Mouse (Mus musculus) lung, embryonic 16.5 days (tissue): ENCODE measurements around the gene Crebrf. TPM values are rescaled to one million over a fixed set of nuclear protein-coding genes. Genes with fewer than 3 reads are reported as not detected.
A peak's percentile ranks its signal among the peaks of the same experiment; 100 is the strongest.

ENCODE experiments used
- ATAC-seq: fragments of 200-750 bp; cut with Nextera tagmentation; 2 replicates; pipeline ENCODE4 v1.8.0; 2017; ENCODE audit warnings: low read depth, mild to moderate bottlenecking, moderate library complexity
- H3K27ac ChIP-seq: fragments of 300-500 bp; sonication (generic); 2 replicates; pipeline ENCODE4 v1.5.1; 2014; ENCODE audit warnings: mild to moderate bottlenecking, control low read depth, low read length
- H3K27me3 ChIP-seq: fragments of 300-500 bp; sonication (generic); 2 replicates; pipeline ENCODE4 v1.6.1; 2014; ENCODE audit warnings: low read depth, low read length, mixed read lengths; ENCODE audit not compliant: control insufficient read depth, insufficient read depth
- H3K36me3 ChIP-seq: fragments of 300-500 bp; sonication (generic); 2 replicates; pipeline ENCODE4 v1.6.1; 2014; ENCODE audit warnings: low read length; ENCODE audit not compliant: control insufficient read depth, insufficient read depth
- H3K4me1 ChIP-seq: fragments of 300-500 bp; sonication (generic); replicated peaks from 2 replicates; pipeline ENCODE4 v1.6.1; 2014; ENCODE audit warnings: low read length, mixed read lengths; ENCODE audit not compliant: control insufficient read depth, insufficient read depth
- H3K4me2 ChIP-seq: fragments of 300-500 bp; sonication (generic); 2 replicates; pipeline ENCODE4 v1.6.1; 2014; ENCODE audit warnings: low read depth, low read length, control low read depth
- H3K4me3 ChIP-seq: fragments of 300-500 bp; sonication (generic); 2 replicates; pipeline ENCODE4 v1.5.1; 2014; ENCODE audit warnings: mild to moderate bottlenecking, low read length, control low read depth
- H3K9ac ChIP-seq: fragments of 300-500 bp; sonication (generic); 2 replicates; pipeline ENCODE4 v1.6.1; 2014; ENCODE audit warnings: low read length, control low read depth
- H3K9me3 ChIP-seq: fragments of 300-500 bp; sonication (generic); 2 replicates; pipeline ENCODE4 v1.6.1; 2016; ENCODE audit warnings: low read length; ENCODE audit not compliant: control insufficient read depth
- WGBS: fragments of 180-500 bp; shearing (Covaris S2); extraction: QIAGEN DNeasy Blood & Tissue Kit; methylation state at CpG from one replicate; pipeline ENCODE4 v1.1.7; 2014; 5-methylcytosine and 5-hydroxymethylcytosine counted together
- polyA plus RNA-seq: library from polyadenylated mRNA; unstranded; fragments of >200 nt; fragmentation: Nextera tagmentation; extraction: Ambion mirVana; gene quantifications from 2 replicates; pipeline ENCODE4 v1.2.1, GENCODE M21; 2015

The Crebrf gene
- polyA plus RNA-seq, 1 experiment from 2014 or later, result 8.9 TPM

DNA sequence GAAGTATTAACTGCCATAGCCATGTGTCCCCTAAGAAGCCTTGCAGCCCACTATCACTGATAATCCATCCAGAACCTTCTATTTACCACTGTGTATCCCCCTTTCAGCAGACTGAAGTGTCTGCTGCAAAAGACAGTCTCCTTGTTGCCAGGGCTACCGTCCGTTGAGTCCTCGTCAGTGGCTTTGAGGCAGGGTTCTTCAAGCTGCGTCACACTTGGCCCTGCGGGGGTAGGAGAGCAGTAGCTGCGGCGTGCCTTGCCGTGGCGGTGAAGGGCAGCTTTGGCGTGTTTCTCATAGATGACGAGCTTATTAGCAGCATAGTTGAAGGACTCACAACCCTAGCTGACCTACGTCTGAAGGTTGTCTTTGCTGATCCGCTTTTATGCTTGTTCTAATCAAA is 13.9 kb upstream of the Crebrf start:
- H3K9ac ChIP-seq, result no peak overlapping the region
- H3K4me2 ChIP-seq, result no peak overlapping the region
- no peaks in the 10 kb centered on the region for H3K27me3 ChIP-seq
- H3K9me3 ChIP-seq, result no peaks in the 10 kb centered on the region
- H3K36me3 ChIP-seq, result peaks cover 4% of the 10 kb centered on the region
- no peak overlapping the region for H3K27ac ChIP-seq
- WGBS, result 79% methylated on average over 13 of the region's 13 CpGs
- no peaks in the 10 kb centered on the region for H3K4me1 ChIP-seq
- H3K4me3 ChIP-seq, result no peak overlapping the region
- ATAC-seq, result no peak

DNA sequence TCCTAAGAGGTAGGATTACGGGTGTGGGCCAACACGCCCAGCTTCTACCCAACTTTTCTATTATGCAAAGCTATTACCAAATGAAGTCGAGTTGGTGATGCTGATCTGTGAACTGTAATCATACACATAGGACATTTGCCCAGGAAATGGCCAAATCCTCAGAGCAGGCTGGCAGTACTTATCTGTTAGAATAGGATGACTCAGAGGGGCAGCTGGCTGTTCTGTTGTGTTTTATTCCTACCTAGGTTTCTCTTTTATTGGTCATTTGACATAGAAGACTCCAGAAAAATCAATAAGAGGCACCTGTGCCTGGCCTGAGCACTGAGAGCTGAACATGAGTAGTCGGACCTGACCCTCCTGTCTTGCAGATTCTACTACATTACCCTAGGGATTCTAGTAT is 12.8 kb upstream of the Crebrf start:
- H3K9me3 ChIP-seq, result no peaks in the 10 kb centered on the region
- no peak overlapping the region for H3K27ac ChIP-seq
- no peaks in the 10 kb centered on the region for H3K4me1 ChIP-seq
- no peaks in the 10 kb centered on the region for H3K27me3 ChIP-seq
- no peak overlapping the region for H3K4me2 ChIP-seq
- H3K4me3 ChIP-seq, result no peak overlapping the region
- peaks cover 3% of the 10 kb centered on the region; the same call in 1 of the 2 replicates for H3K36me3 ChIP-seq
- ATAC-seq, result no peak
- H3K9ac ChIP-seq, result no peak overlapping the region
- 86% methylated on average over 4 of the region's 4 CpGs for WGBS

DNA sequence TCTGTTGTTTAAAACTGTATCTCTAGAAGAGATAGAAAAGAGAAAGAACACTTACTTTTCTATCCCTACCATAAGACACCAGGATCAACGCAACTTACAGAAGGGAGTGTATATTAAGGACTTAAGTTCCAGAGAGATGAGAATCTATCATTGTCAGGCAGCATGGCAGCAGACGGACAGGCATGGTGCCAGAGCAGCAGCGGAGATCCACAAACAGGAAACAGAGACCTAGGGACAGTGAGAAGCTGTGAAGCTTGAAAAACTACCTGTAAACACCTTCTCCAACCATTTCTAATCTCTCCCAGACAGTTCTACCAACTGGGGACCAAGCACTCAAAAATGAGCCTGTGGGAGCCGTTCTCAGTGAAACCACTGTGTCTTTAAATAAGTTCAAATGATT is 11.8 kb upstream of the Crebrf start:
- H3K4me1 ChIP-seq, result no peaks in the 10 kb centered on the region

DNA sequence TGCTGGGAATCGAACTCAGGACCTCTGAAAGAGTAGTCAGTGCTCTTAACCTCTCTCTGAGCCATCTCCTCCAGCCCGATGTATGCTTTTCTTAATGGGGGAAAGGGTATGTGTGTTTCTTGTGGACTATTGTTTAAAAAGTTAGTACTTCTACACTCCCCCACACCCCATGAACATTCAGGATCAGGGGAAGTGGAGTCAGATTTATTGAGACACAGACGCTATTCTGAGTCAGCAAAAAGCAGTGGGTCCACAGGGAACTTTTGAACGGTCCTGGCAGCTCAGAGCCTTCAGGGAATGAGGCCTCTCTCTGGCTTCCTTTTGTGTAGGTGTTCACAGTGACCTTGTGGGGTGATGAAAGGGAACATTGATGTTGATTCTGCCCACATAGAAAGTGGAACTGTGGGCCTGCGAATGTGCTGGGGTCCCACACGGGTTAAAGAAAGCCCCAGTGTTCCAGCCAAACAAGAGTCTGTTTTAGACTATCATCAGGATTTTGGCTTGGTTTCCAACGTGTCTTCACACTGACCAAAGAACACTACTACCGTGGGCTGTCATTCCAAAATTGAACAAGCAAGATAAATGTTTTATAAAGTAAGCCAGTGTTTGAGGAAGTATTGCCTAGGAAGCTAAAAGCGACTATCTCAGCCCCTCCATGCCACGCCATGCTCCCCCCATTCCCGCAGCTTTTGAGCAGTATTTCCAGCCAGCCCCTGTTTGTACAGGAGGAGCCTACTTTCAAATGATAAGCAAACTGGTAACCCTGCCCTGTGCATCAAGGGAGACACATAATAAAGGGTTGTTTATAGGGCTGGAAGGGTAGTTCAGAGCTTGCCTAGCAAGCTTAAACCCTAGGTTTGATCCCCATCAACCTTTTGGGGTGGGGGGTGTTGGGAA is 9.7 kb upstream of the Crebrf start:
- H3K27ac ChIP-seq, result no peak overlapping the region
- H3K4me2 ChIP-seq, result no peak overlapping the region
- H3K27me3 ChIP-seq, result no peaks in the 10 kb centered on the region
- no peak overlapping the region for H3K4me3 ChIP-seq
- no peak overlapping the region for H3K9ac ChIP-seq
- 61% methylated on average over 11 of the region's 11 CpGs for WGBS
- no peaks in the 10 kb centered on the region for H3K36me3 ChIP-seq
- no peak for ATAC-seq
- no peaks in the 10 kb centered on the region for H3K4me1 ChIP-seq
- no peaks in the 10 kb centered on the region for H3K9me3 ChIP-seq

More for the DNA sequence above, 11.8 kb upstream of the Crebrf start:
- Histone ChIP-seq H3K9me3 (no peaks in the 10 kb centered on the region), H3K4me2 (no peak overlapping the region), H3K9ac (no peak overlapping the region), H3K4me3 (no peak overlapping the region), H3K27me3 (no peaks in the 10 kb centered on the region), H3K36me3 (no peaks in the 10 kb centered on the region; the same call in 1 of the 2 replicates), H3K27ac (no peak overlapping the region)
- no peak for ATAC-seq
- 66% methylated on average over 4 of the region's 4 CpGs for WGBS

DNA sequence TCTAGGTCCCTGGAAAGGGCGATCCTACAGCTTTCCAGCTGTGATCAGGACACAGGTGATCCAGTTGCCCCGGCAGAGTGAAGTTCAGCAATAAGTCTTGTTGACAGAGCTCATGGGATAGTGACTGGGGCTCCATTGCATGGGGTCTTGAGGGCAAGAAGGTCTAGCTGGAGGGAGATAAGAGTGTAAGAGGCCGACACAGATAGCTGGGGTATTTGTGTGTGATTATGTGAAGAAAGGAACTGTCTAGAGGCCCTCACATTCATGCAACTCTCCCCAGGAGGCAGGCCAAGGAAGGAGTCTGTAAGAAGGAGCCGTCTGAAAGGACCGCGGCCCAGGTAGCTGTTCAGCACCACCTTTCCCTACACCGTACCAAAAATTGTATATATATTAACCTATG is 8.4 kb upstream of the Crebrf start:
- WGBS, result 53% methylated on average over 7 of the region's 7 CpGs
- H3K27me3 ChIP-seq, result no peaks in the 10 kb centered on the region
- no peak overlapping the region for H3K27ac ChIP-seq
- no peaks in the 10 kb centered on the region for H3K9me3 ChIP-seq
- H3K9ac ChIP-seq, result no peak overlapping the region
- H3K4me1 ChIP-seq, result no peaks in the 10 kb centered on the region
- ATAC-seq, result no peak
- no peak overlapping the region for H3K4me2 ChIP-seq
- H3K4me3 ChIP-seq, result no peak overlapping the region
- no peaks in the 10 kb centered on the region for H3K36me3 ChIP-seq

DNA sequence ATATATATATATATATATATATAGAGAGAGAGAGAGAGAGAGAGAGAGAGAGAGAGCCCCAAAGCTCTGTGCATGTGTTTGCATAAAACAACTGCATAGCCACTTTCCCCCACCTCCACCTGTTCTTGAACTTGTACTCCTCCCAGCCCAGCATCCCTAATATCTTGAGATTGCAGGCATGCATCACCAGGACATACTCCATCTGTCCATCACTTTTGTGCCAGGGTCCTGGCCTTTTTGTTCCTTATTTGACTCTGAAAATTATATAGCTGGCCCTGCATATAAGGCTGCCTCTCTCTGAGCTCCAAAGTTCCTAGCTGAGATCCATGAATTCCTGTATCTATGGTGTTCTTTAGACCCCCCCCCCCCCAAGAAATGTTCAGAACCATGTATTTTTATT is 7.0 kb upstream of the Crebrf start:
- H3K4me2 ChIP-seq, result no peak overlapping the region
- H3K9me3 ChIP-seq, result no peaks in the 10 kb centered on the region
- no peak for ATAC-seq
- H3K36me3 ChIP-seq, result no peaks in the 10 kb centered on the region
- no peak overlapping the region for H3K27ac ChIP-seq
- no peaks in the 10 kb centered on the region for H3K4me1 ChIP-seq
- no peaks in the 10 kb centered on the region for H3K27me3 ChIP-seq
- no peak overlapping the region for H3K4me3 ChIP-seq
- H3K9ac ChIP-seq, result no peak overlapping the region

DNA sequence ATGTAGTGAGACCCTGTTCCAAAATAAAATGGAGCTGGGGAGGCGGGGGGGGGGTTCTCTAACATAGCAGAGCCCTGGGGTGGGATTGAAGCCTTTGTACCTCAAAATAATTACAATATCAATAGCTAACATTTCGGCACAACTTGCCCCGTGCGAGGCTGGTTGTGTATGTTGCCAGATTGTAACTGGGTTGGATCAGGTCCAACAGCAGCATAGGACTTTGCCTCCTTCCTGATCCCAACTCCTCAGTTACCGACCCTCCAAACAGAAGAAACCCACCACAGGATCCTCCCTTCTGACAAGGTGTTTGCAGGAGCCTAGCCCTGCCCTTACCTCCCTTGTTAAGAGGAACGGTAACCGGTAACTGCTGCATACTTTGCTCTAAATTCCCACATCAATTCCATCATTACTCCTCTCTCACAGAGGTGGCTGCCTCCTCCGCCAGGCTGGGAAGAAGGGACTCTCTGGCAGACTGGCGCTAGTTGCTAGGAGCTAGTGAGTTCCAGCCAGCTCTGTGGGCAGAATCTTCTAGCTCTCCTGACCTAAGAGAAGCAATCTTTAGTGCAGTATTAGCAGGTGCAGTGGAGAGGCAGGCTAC is 6.4 kb upstream of the Crebrf start:
- Histone ChIP-seq H3K36me3 (no peaks in the 10 kb centered on the region), H3K9me3 (no peaks in the 10 kb centered on the region), H3K4me1 (no peaks in the 10 kb centered on the region), H3K4me2 (no peak overlapping the region), H3K27ac (no peak overlapping the region), H3K4me3 (no peak overlapping the region), H3K27me3 (no peaks in the 10 kb centered on the region), H3K9ac (no peak overlapping the region)
- ATAC-seq, result no peak
- 48% methylated on average over 9 of the region's 9 CpGs for WGBS

DNA sequence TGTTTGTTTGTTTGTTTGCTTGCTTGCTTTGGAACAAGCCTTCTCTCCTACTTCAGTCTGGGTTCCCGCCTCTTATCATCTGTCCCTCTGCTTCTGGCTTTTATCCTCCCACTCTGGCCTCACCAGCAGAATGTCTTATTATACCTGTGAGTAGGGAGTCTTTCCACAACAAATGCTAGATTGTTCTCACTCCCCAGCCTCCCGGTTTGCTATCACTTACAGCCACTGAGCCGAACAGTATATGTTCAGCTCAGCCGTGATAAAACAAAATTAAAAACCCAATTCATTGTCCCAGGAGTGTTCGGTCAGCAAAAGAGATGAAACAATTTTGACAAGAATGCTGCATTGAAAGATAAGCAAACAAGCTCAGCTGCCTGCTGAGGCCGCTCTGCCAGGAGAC is 5.4 kb upstream of the Crebrf start:
- no peak for ATAC-seq
- no peak overlapping the region for H3K4me2 ChIP-seq
- H3K27me3 ChIP-seq, result no peaks in the 10 kb centered on the region
- H3K36me3 ChIP-seq, result no peaks in the 10 kb centered on the region
- no peaks in the 10 kb centered on the region for H3K4me1 ChIP-seq
- H3K4me3 ChIP-seq, result no peak overlapping the region
- H3K27ac ChIP-seq, result no peak overlapping the region
- H3K9me3 ChIP-seq, result no peaks in the 10 kb centered on the region
- H3K9ac ChIP-seq, result no peak overlapping the region
- WGBS, result 25% methylated on average over 6 of the region's 6 CpGs

DNA sequence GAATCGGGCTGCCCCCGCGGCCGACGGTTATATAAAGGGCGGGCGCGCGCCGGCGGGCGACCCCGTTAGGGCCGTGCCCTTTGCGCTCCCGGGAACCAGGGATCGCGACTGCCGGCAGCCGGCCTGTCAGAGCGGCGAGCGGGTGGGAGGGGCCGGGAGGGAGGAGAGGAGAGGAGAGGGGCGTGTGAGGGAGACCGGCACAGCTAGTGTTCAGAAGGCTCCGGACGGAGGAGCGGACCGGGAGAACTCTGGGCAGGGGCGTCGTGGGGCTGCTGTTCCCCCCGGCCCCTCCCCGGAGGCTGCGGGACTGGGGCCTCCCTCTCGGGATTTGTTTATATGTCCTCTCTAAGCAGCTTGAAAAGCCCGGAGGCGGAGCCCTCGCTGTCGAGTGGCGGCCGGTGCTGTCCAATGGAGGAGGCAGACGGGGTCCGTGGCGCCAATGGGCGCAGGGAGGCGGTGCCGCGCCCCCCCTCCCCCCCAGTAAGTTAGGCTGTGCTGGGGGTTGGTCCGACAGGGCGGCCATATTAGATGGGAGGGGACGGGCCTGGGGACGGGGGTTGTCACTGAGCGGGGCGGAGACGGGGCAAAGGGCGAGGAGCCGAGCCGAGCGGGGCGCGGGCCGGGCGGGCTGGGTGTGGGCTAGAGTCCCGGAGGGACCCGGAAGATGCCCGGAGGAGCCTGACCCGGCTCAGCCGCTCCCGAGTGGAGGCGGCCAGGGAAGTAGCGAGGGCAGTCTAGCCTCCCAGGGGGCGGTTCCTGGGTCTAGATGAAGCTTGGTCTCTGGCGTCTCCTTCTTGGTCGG is 667 bp downstream of the Crebrf start:
- Histone ChIP-seq H3K4me2 (peak overlapping the region; percentile 79), H3K27me3 (no peaks in the 10 kb centered on the region), H3K27ac (peak overlapping the region; percentile 92), H3K9ac (peak overlapping the region; percentile 84), H3K4me1 (no peaks in the 10 kb centered on the region), H3K4me3 (peak overlapping the region; percentile 96), H3K36me3 (no peaks in the 10 kb centered on the region), H3K9me3 (no peaks in the 10 kb centered on the region)
- 0% methylated on average over 54 of the region's 75 CpGs for WGBS
- ATAC-seq, result peak; percentile 98
